Mouse (Mus musculus) B cell, adult 67 days (primary cell): ENCODE data around the gene Rab44. TPM values are rescaled to one million over a fixed set of nuclear protein-coding genes. Genes with fewer than 3 reads are reported as not detected.

ENCODE experiments used
- total RNA-seq, 2 experiments: library from RNA; stranded (reverse); gene quantifications; 4 replicates each; pipeline ENCODE4 v1.2.4; 2023

Rab44 gene
- total RNA-seq = 1 to 10 TPM in 1 of 2 experiments, under 1 TPM in 1; 0.26 to 1.3 TPM

GRCm38 (mm10) chr17:29113591-29114352 lies at the start of gene Rab44:
Gene Rab44, plus strand, starts transcription at chr17:29114145.

GRCm38 (mm10) chr17:29090776-29091175 lies 23.2 kb upstream of the Rab44 start, which contains the start of gene Cdkn1a:
Gene Cdkn1a, plus strand, starts transcription at chr17:29090976.

Other genes with a start within 250 kb of the Rab44 start
- under 1 TPM; 0.27 to 0.38 TPM for gene 4930539E08Rik, start 198.8 kb upstream of the Rab44 start, total RNA-seq
- gene Pxt1, start 170.3 kb upstream of the Rab44 start, total RNA-seq = not detected
- 10 to 100 TPM; 80.3 to 82.1 TPM for gene Kctd20, start 162.2 kb upstream of the Rab44 start, total RNA-seq
- gene Stk38, start 106.2 kb upstream of the Rab44 start, total RNA-seq = 100 to 1,000 TPM; 204 to 207 TPM
- 100 to 1,000 TPM; 517 to 573 TPM for gene Srsf3, start 81.5 kb upstream of the Rab44 start, total RNA-seq
- gene Cdkn1a, start 23.2 kb upstream of the Rab44 start, total RNA-seq = 1 to 10 TPM; 2.0 to 3.2 TPM
- 1 to 10 TPM; 1.2 to 3.2 TPM for gene Cpne5, start 124.0 kb downstream of the Rab44 start, total RNA-seq
- gene Ppil1, start 150.0 kb downstream of the Rab44 start, total RNA-seq = 10 to 100 TPM; 26.9 to 27.0 TPM
- gene BC004004, start 154.6 kb downstream of the Rab44 start, total RNA-seq = 100 to 1,000 TPM; 102 to 122 TPM
- 1 to 10 TPM in 1 of 2 experiments, under 1 TPM in 1; 0.77 to 1.7 TPM for gene Pi16, start 203.5 kb downstream of the Rab44 start, total RNA-seq
- 100 to 1,000 TPM; 101 to 108 TPM for gene Mtch1, start 233.8 kb downstream of the Rab44 start, total RNA-seq
- gene Fgd2, start 246.8 kb downstream of the Rab44 start, total RNA-seq = 100 to 1,000 TPM; 513 to 548 TPM